Mouse (Mus musculus): ENCODE measurements around the gene Gm45015. TPM values are rescaled to one million over a fixed set of nuclear protein-coding genes. Genes with fewer than 3 reads are reported as not detected.

Gene Gm45015
- total and polyA plus RNA-seq, 3 experiments = not detected

DNA sequence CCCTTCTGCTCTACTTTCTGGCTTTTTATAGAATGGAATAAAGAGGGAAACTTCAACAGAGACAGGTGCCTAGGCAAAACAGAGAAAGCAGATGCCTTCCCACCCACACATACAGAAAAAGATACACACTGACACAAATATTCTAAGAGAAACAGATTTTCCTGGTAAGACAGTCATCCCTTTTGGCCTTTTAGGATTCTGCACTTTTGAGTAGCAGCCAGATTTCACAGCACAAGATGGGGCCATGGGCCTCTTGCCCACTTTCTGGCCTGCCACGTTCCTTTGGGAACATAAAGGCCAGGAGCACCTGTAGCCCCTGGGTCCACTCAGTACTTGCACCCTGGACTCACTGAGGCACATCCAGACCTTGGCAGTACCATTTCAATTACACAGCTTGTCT lies 7.7 kb upstream of the Gm45015 start:
- H3K79me2 ChIP-seq (ENCODE audit: control insufficient read depth, insufficient read depth, low read length, poor library complexity) = peaks cover 3% of the 10 kb centered on the region; the same call in 1 of the 2 replicates
- no peaks in the 10 kb centered on the region for H3K27me3 ChIP-seq (ENCODE audit: control insufficient read depth in 1 of 2, insufficient read depth in 2 of 2, low read length in 2 of 2)
- peaks cover 6 to 7% of the 10 kb centered on the region in 2 experiments for H3K4me1 ChIP-seq (ENCODE audit: control insufficient read depth in 1 of 2, insufficient read depth in 2 of 2, low read length in 2 of 2)
- H3K9ac ChIP-seq (ENCODE audit: control insufficient read depth, low read depth, low read length, poor library complexity, severe bottlenecking) = no peak overlapping the region
- H3K4me3 ChIP-seq (ENCODE audit: control insufficient read depth in 1 of 2, insufficient read depth in 1 of 2, low read depth in 2 of 2, low read length in 2 of 2) = no peak overlapping the region
- H3K9me3 ChIP-seq (replicated peaks; ENCODE audit: insufficient read depth, low read length) = no peaks in the 10 kb centered on the region
- DNase-seq (ENCODE audit: low read depth, low spot score) = no peak
- no peak overlapping the region for H3K27ac ChIP-seq (ENCODE audit: control insufficient read depth, low read depth, low read length)
- H3K36me3 ChIP-seq (ENCODE audit: control insufficient read depth in 1 of 2, insufficient read depth in 2 of 2, low read length in 2 of 2) = peaks cover 0 to 15% of the 10 kb centered on the region in 2 experiments; a peak in 2 of 4 replicates
- no peak for TF ChIP-seq MEF2A (IDR thresholded peaks at IDR 0.05; ENCODE audit: extremely low read depth, insufficient replicate concordance, low read depth, low read length, poor library complexity, severe bottlenecking)

DNA sequence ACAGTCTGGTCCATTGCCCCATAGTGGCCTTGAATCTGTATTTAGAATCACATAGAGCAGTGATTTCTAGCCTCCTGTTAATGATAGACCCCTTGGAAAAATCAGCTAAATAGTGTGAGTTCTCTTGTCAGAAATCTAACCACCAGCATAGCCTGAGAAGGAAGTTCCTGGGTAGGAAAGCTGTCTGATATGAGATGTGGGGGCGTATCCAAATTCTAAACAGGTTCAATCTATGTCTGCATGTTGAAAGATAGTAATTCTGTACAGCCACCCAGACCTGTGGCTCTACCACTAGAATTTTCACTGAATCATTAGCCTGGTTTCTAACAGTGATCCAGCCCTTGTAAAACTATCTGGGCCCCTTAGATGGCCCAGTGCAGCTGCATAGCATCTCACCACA lies 7.2 kb upstream of the Gm45015 start:
- Histone ChIP-seq H3K79me2 (ENCODE audit: control insufficient read depth, insufficient read depth, low read length, poor library complexity) (peaks cover 3% of the 10 kb centered on the region; the same call in 1 of the 2 replicates), H3K27me3 (ENCODE audit: control insufficient read depth in 1 of 2, insufficient read depth in 2 of 2, low read length in 2 of 2) (no peaks in the 10 kb centered on the region), H3K27ac (ENCODE audit: control insufficient read depth, low read depth, low read length) (no peak overlapping the region), H3K36me3 (ENCODE audit: control insufficient read depth in 1 of 2, insufficient read depth in 2 of 2, low read length in 2 of 2) (peaks cover 0 to 15% of the 10 kb centered on the region in 2 experiments; a peak in 2 of 4 replicates), H3K9ac (ENCODE audit: control insufficient read depth, low read depth, low read length, poor library complexity, severe bottlenecking) (no peak overlapping the region), H3K9me3 (replicated peaks; ENCODE audit: insufficient read depth, low read length) (no peaks in the 10 kb centered on the region), H3K4me1 (ENCODE audit: control insufficient read depth in 1 of 2, insufficient read depth in 2 of 2, low read length in 2 of 2) (peaks cover 6 to 7% of the 10 kb centered on the region in 2 experiments), H3K4me3 (ENCODE audit: control insufficient read depth in 1 of 2, insufficient read depth in 1 of 2, low read depth in 2 of 2, low read length in 2 of 2) (no peak overlapping the region)
- peak; percentile 73 for DNase-seq (ENCODE audit: low read depth, low spot score)
- TF ChIP-seq E2F4 (IDR thresholded peaks at IDR 0.05; ENCODE audit: borderline replicate concordance, low read depth, low read length) (no peak), RAD21 (IDR thresholded peaks at IDR 0.05; ENCODE audit: low read depth, low read length) (no peak), UBTF (IDR thresholded peaks at IDR 0.05; ENCODE audit: borderline replicate concordance, insufficient read depth, low read depth, low read length) (no peak), RCOR1 (IDR thresholded peaks at IDR 0.05; ENCODE audit: low read depth, low read length) (peak; percentile 98), NELFE (IDR thresholded peaks at IDR 0.05; ENCODE audit: low read depth, low read length) (no peak), EP300 (IDR thresholded peaks at IDR 0.05; ENCODE audit: low read depth in 1 of 2, low read length in 2 of 2) (peak; percentile 75 to 84), CTCF (IDR thresholded peaks at IDR 0.05 in 2 of 3, conservative IDR thresholded peaks at IDR 0.05 in 1 of 3; ENCODE audit: control insufficient read depth in 1 of 3, insufficient read depth in 1 of 3, low read depth in 2 of 3, low read length in 3 of 3, poor library complexity in 1 of 3, severe bottlenecking in 1 of 3) (no peak), POLR2A (IDR thresholded peaks at IDR 0.05; ENCODE audit: control insufficient read depth in 1 of 2, insufficient read depth in 1 of 2, low read depth in 1 of 2, low read length in 2 of 2, poor library complexity in 1 of 2) (no peak), GATA1 (IDR thresholded peaks at IDR 0.05; ENCODE audit: low read depth, low read length) (peak; percentile 79), MAFK (IDR thresholded peaks at IDR 0.05; ENCODE audit: borderline replicate concordance, low read depth, low read length) (peak; percentile 23; the same call in 1 of the 2 replicates), HCFC1 (IDR thresholded peaks at IDR 0.05; ENCODE audit: low read depth, low read length) (no peak), ELF1 (IDR thresholded peaks at IDR 0.05; ENCODE audit: low read depth, low read length) (no peak), MXI1 (IDR thresholded peaks at IDR 0.05; ENCODE audit: low read depth, low read length) (no peak), BHLHE40 (IDR thresholded peaks at IDR 0.05; ENCODE audit: borderline replicate concordance, low read depth, low read length) (0 out of 2 replicates have a peak, but pooled peaks have one; percentile 19), USF1 (IDR thresholded peaks at IDR 0.05; ENCODE audit: low read depth, low read length) (no peak), MAX (IDR thresholded peaks at IDR 0.05; ENCODE audit: low read length) (no peak), MYC (IDR thresholded peaks at IDR 0.05; ENCODE audit: low read depth, low read length) (no peak), USF2 (IDR thresholded peaks at IDR 0.05; ENCODE audit: borderline replicate concordance in 1 of 2, insufficient read depth in 1 of 2, low read depth in 1 of 2, low read length in 2 of 2) (no peak), TCF12 (IDR thresholded peaks at IDR 0.05; ENCODE audit: low read depth, low read length) (peak; percentile 81), POLR2AphosphoS2 (IDR thresholded peaks at IDR 0.05; ENCODE audit: low read length) (no peak), TAL1 (IDR thresholded peaks at IDR 0.05; ENCODE audit: low read length) (peak; percentile 58), MAZ (IDR thresholded peaks at IDR 0.05; ENCODE audit: low read depth, low read length) (no peak), POLR2AphosphoS5 (IDR thresholded peaks at IDR 0.05; ENCODE audit: borderline replicate concordance, low read depth, low read length) (no peak), ETS1 (IDR thresholded peaks at IDR 0.05; ENCODE audit: low read depth, low read length) (peak; percentile 62), CHD1 (IDR thresholded peaks at IDR 0.05; ENCODE audit: low read depth, low read length) (no peak), SMC3 (IDR thresholded peaks at IDR 0.05; ENCODE audit: low read depth, low read length) (no peak), ZC3H11A (IDR thresholded peaks at IDR 0.05; ENCODE audit: low read depth, low read length) (no peak), SIN3A (IDR thresholded peaks at IDR 0.05; ENCODE audit: low read length) (0 out of 2 replicates have a peak, but pooled peaks have one; percentile 19), MYB (IDR thresholded peaks at IDR 0.05; ENCODE audit: low read depth, low read length) (no peak), GABPA (IDR thresholded peaks at IDR 0.05; ENCODE audit: low read depth, low read length) (no peak), ZKSCAN1 (IDR thresholded peaks at IDR 0.05; ENCODE audit: low read depth, low read length) (no peak)
